Mouse (Mus musculus): ENCODE measurements around the gene Tnni2. TPM values are rescaled to one million over a fixed set of nuclear protein-coding genes. Genes with fewer than 3 reads are reported as not detected.
"Not testable (repeated sequence)": the region's sequence is repeated elsewhere in the genome, so short reads cannot be mapped to it uniquely, and the experiment has no call there.

The Tnni2 gene
- polyA plus RNA-seq, 1 experiment: 223 TPM

DNA sequence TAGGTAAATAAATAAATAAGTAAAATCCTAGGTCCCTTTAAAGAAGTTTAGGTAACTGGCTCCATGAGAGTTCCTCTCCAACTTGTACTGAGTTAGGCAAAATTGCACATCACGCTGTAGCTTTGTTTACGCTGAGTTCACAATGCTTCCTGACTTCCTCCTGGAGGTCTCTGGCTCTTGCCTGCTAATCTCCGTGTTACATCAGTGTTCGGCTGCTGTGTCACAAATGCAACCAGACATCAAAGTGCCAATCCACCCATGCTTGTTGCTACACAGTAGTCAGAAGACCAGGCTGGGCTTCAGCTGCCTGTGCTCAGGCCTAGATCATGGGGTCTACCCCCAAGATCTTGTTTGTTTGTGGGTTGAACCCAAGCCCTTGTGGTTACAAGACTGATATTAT lies 38.0 kb upstream of the Tnni2 start:
- no peak for DNase-seq
- Histone ChIP-seq H3K4me1 (ENCODE audit: control insufficient read depth, insufficient read depth, low read length) (peaks cover 2% of the 10 kb centered on the region; the same call in 1 of the 2 replicates), H3K4me3 (replicated peaks; ENCODE audit: extremely low read depth, low read depth, low read length) (no peak overlapping the region)
- TF ChIP-seq POLR2A (IDR thresholded peaks at IDR 0.05; ENCODE audit: borderline replicate concordance, extremely low read depth, low read depth, low read length) (no peak), CTCF (IDR thresholded peaks at IDR 0.05; ENCODE audit: insufficient read depth, low read length) (no peak)
- 38% methylated on average over 4 of the region's 4 CpGs for WGBS

DNA sequence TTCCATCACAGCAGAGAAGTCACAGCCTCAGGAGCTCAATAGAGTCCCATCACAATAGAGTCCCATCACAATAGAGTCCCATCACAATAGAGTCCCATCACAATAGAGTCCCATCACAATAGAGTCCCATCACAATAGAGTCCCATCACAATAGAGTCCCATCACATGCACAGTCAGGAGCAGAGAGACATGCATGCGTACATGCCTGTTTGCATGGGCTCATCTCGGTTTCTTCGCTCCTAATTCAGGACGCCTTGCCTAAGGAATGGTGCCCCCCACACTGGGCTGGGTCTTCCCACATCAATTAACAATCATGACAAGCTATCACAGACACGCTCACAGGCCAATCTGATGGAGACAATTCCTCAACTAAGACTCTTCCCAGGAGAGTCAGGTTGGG lies 36.5 kb upstream of the Tnni2 start:
- not testable (repeated sequence) for H3K4me3 ChIP-seq (replicated peaks; ENCODE audit: extremely low read depth, low read depth, low read length); DNase-seq; H3K4me1 ChIP-seq (ENCODE audit: control insufficient read depth, insufficient read depth, low read length)
- WGBS: 94% methylated on average over 5 of the region's 5 CpGs

DNA sequence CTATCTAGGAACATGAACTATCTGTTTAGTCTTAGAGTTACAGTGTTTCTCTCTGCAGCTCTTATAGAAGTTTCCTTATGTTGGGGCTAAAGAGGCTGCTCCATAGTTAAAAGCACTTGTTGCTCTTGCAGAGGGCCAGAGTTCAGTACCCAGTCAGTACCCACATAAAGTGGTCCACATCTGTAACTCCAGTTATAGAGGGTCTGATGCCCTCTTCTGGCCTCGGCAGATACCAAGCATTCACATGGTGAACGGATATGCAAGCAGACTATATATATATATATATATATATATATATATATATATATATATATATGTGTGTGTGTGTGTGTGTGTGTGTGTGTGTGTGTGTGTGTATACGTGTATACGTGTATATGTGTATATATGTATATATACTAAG lies 33.7 kb upstream of the Tnni2 start:
- no peak for DNase-seq
- H3K4me1 ChIP-seq (ENCODE audit: control insufficient read depth, insufficient read depth, low read length): no peaks in the 10 kb centered on the region
- TF ChIP-seq CTCF (IDR thresholded peaks at IDR 0.05; ENCODE audit: insufficient read depth, low read length): no peak
- no peak for TF ChIP-seq POLR2A (IDR thresholded peaks at IDR 0.05; ENCODE audit: borderline replicate concordance, extremely low read depth, low read depth, low read length)

DNA sequence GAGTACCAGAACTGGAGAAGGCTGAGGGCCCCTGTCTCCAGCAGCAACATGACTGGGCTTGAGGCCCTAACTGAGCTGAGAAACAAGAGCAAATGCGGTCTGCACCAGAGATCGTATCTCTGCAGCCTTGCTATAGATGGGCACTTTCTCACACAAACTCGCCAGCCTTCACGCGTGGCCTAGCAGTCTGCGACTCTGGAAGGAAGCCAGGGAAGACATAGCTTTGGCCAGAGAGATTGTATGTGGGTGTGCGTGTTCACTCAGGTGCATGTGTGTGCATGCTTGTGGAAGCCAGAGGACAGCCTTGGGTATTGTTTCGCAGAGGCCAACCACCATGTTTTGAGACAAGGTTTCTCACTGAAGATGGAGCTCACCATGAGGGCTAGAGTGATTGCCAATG lies 32.9 kb upstream of the Tnni2 start:
- no peak for DNase-seq
- TF ChIP-seq CTCF (IDR thresholded peaks at IDR 0.05; ENCODE audit: insufficient read depth, low read length) (no peak), POLR2A (IDR thresholded peaks at IDR 0.05; ENCODE audit: borderline replicate concordance, extremely low read depth, low read depth, low read length) (no peak)
- no peak overlapping the region for H3K4me3 ChIP-seq (replicated peaks; ENCODE audit: extremely low read depth, low read depth, low read length)
- WGBS: 90% methylated on average over 8 of the region's 8 CpGs
- no peaks in the 10 kb centered on the region for H3K4me1 ChIP-seq (ENCODE audit: control insufficient read depth, insufficient read depth, low read length)

More for the DNA sequence above, 33.7 kb upstream of the Tnni2 start:
- no peak overlapping the region for H3K4me3 ChIP-seq (replicated peaks; ENCODE audit: extremely low read depth, low read depth, low read length)
- 61% methylated on average over 4 of the region's 4 CpGs for WGBS

DNA sequence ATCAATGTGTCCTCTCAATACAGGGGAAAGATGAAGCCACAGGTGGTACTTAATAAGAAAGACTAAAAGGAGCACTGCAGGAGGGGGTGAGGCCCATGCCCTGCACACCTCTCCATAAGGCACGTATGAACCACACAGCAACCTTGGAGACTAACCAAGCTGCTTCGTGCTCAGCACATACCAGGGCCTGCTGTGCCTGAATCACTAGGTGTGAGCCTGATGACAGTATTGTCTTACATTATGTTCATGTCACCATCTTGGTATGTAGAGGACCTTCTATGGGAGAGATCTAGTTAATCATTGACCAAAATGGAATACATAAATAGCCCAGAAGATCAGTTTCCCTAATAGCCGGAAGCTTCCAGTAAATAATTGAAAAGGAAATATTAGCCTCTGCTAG lies 32.0 kb upstream of the Tnni2 start:
- 76% methylated on average over 3 of the region's 3 CpGs for WGBS

DNA sequence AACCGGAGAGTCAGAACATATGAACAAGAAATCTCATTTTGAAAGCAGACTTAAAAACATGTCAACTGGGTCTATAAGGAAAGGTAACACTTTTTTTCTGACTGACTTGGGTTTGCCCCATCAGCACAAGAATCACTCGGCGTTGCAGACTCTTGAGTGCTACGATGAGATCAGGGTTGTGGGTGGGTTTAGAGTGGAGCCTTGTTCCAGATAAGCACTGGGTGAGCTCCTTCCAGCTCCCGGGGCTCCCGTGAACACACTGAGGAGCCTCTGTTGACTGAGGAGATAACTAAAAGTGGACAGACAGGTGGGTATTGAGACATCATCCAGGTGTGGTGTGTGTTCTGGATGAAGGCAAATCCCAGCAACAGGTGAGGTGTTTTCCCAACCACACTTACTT lies 28.3 kb upstream of the Tnni2 start:
- no peak for DNase-seq
- H3K4me3 ChIP-seq (replicated peaks; ENCODE audit: extremely low read depth, low read depth, low read length): no peak overlapping the region
- peaks cover 4% of the 10 kb centered on the region for H3K4me1 ChIP-seq (ENCODE audit: control insufficient read depth, insufficient read depth, low read length)
- no peak for TF ChIP-seq CTCF (IDR thresholded peaks at IDR 0.05; ENCODE audit: insufficient read depth, low read length)
- WGBS: 77% methylated on average over 6 of the region's 6 CpGs

More for the DNA sequence above, 32.0 kb upstream of the Tnni2 start:
- DNase-seq: no peak
- TF ChIP-seq CTCF (IDR thresholded peaks at IDR 0.05; ENCODE audit: insufficient read depth, low read length): no peak
- TF ChIP-seq POLR2A (IDR thresholded peaks at IDR 0.05; ENCODE audit: borderline replicate concordance, extremely low read depth, low read depth, low read length): no peak
- Histone ChIP-seq H3K4me1 (ENCODE audit: control insufficient read depth, insufficient read depth, low read length) (no peaks in the 10 kb centered on the region), H3K4me3 (replicated peaks; ENCODE audit: extremely low read depth, low read depth, low read length) (no peak overlapping the region)

DNA sequence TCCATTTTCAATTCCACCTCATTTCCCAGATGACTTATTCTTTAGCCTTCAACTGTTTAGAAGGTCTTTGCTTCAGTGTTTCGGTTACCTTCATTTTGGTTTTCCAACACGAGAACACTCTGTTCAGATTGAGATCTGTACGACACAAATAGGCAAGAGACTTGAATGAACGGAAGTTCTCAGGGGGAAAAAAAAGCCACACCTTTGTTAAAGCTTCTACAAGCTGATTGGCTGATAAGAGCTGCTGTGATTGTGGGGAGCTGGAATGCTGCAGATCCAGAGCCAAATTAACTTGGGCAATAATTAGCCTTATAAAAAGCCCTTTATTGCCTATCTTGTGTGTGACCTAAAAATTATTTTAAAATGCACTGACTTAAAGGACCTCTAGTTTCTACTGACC lies 26.3 kb upstream of the Tnni2 start:
- no peak for DNase-seq
- WGBS: 41% methylated on average over 4 of the region's 4 CpGs
- no peak for TF ChIP-seq POLR2A (IDR thresholded peaks at IDR 0.05; ENCODE audit: borderline replicate concordance, extremely low read depth, low read depth, low read length)
- Histone ChIP-seq H3K4me1 (ENCODE audit: control insufficient read depth, insufficient read depth, low read length) (peaks cover 4% of the 10 kb centered on the region), H3K4me3 (replicated peaks; ENCODE audit: extremely low read depth, low read depth, low read length) (no peak overlapping the region)

DNA sequence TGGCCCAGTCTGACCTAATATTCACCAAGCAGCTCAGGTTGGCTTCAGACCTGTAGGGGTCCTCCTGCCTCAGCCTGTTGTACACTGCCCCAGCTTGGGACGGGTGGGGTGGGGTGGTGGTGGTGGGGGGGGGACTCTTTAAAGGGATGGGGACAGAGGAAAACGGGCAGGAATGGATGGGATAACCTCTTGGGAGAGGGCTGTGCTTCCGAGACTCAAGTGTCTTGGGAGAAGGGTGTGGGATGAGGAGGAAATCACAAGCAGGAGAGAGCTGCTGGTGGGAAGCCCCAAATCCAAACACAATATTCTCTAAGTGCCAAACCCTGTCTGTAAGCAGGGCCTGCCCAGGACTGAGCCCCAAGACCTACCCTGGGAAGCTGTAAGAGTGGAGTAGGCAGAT lies 25.4 kb upstream of the Tnni2 start:
- no peak for DNase-seq

DNA sequence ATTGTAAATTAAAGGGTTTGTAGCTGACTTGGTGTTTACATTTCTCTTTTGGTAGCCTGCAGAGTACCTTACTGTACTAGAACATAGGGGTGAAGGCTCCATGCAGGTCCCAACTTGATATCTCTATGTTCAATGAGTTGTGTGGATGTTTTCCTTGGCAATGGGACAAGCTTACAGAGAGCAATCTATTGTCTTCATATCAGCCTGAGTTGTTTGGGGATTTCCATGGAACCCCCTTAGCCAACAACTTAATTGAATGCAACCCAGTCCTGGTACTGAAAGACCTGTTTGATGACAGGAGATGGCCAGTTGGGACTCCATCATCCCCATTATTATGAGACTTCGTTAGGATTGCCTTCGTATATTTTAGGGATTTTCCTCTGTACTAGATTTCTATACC lies 23.6 kb upstream of the Tnni2 start:
- Histone ChIP-seq H3K4me3 (replicated peaks; ENCODE audit: extremely low read depth, low read depth, low read length) (no peak overlapping the region), H3K4me1 (ENCODE audit: control insufficient read depth, insufficient read depth, low read length) (peaks cover 4% of the 10 kb centered on the region)
- no peak for DNase-seq
- no peak for TF ChIP-seq POLR2A (IDR thresholded peaks at IDR 0.05; ENCODE audit: borderline replicate concordance, extremely low read depth, low read depth, low read length)
- no peak for TF ChIP-seq CTCF (IDR thresholded peaks at IDR 0.05; ENCODE audit: insufficient read depth, low read length)
- WGBS: 73% methylated on average over 2 of the region's 2 CpGs

More for the DNA sequence above, 25.4 kb upstream of the Tnni2 start:
- no peak for TF ChIP-seq CTCF (IDR thresholded peaks at IDR 0.05; ENCODE audit: insufficient read depth, low read length)
- no peak for TF ChIP-seq POLR2A (IDR thresholded peaks at IDR 0.05; ENCODE audit: borderline replicate concordance, extremely low read depth, low read depth, low read length)
- H3K4me3 ChIP-seq (replicated peaks; ENCODE audit: extremely low read depth, low read depth, low read length): no peak overlapping the region
- 56% methylated on average over 3 of the region's 3 CpGs for WGBS
- H3K4me1 ChIP-seq (ENCODE audit: control insufficient read depth, insufficient read depth, low read length): peaks cover 4% of the 10 kb centered on the region

DNA sequence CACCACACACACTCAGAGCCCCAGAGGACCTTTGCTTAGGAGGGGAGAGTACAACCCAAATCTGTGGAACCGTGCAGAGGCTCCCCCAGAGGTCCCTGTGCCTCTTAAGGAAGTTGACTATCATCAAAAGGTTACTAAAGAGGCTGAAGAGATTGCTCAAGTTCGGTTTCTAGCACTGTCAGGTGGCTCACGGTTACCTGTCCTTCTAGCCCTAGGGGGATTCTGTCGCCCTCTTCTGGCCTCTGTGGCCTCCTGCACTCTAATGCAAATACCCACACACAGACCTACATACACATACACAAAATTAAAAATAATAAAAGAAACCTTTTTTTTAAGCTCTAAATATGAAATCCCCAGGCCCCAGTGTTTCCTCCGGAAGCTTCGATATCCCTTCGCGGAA lies 22.9 kb upstream of the Tnni2 start:
- H3K4me1 ChIP-seq (ENCODE audit: control insufficient read depth, insufficient read depth, low read length): peaks cover 4% of the 10 kb centered on the region
- no peak overlapping the region for H3K4me3 ChIP-seq (replicated peaks; ENCODE audit: extremely low read depth, low read depth, low read length)
- 88% methylated on average over 8 of the region's 8 CpGs for WGBS
- no peak for TF ChIP-seq POLR2A (IDR thresholded peaks at IDR 0.05; ENCODE audit: borderline replicate concordance, extremely low read depth, low read depth, low read length)
- no peak for TF ChIP-seq CTCF (IDR thresholded peaks at IDR 0.05; ENCODE audit: insufficient read depth, low read length)
- no peak for DNase-seq

DNA sequence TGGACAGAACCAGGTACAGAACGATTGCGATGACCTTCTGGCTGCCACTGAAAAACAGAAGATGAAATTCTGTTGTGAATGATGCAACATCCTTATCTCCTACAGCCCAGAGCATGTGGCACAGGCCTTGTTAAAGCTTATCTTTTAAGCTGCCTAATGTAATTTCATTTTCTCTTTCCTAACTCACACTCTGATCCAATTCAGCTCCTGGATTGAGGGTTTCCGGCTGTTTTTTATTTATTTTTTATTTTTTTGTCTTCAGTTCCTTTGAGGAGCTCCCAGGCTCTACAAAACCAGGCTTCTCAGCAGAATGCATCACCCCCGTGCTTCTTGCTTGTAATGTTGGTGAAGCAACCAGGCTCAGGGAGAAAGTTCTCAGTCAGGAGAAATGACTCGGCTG lies 21.7 kb upstream of the Tnni2 start:
- Histone ChIP-seq H3K4me3 (replicated peaks; ENCODE audit: extremely low read depth, low read depth, low read length) (no peak overlapping the region), H3K4me1 (ENCODE audit: control insufficient read depth, insufficient read depth, low read length) (peaks cover 4% of the 10 kb centered on the region)
- WGBS: 70% methylated on average over 5 of the region's 5 CpGs
- TF ChIP-seq CTCF (IDR thresholded peaks at IDR 0.05; ENCODE audit: insufficient read depth, low read length): no peak
- TF ChIP-seq POLR2A (IDR thresholded peaks at IDR 0.05; ENCODE audit: borderline replicate concordance, extremely low read depth, low read depth, low read length): no peak
- DNase-seq: no peak

Data from lung, adult 2 months (tissue).